Mouse (Mus musculus) gastrocnemius, postnatal 10 days (tissue): Measurements from ENCODE around the gene Oas1c. TPM values are rescaled to one million over a fixed set of nuclear protein-coding genes. Genes with fewer than 3 reads are reported as not detected.

ENCODE experiments used
- DNase-seq: peaks from one replicate; pipeline ENCODE4 v3.0.0; 2021; ENCODE audit warnings: mixed read lengths
- microRNA-seq, 2 experiments: library from miRNA; unstranded; fragments of <30 nt; microRNA quantifications; one replicate each; pipeline ENCODE4 v1.2.0; 2021
- total RNA-seq, 2 experiments: library from RNA; stranded (reverse); gene quantifications; 2 replicates each; pipeline ENCODE4 v1.2.3; 2021

Gene Oas1c
- total RNA-seq, 2 experiments from 2014 or later, result 0.14 to 0.43 TPM

DNA sequence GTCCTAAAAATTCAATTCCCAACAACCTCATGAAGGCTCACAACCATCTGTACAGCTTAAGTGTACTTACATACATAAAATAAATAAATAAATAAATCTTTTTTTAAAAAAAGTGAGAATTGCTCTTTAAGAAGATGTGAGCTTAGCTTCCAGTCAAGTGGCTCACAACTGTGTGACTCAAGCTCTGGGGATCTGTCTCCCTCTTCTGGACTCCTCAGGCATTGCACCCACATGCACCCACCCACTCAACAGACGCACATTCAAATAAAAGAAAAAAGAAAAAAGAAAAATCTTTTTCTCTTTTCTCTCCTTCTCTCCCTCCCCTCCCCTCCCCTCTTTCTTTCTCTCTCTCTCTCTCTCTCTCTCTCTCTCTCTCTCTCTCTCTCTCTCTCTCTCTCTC is 30.7 kb downstream of the Oas1c start:
- no peak for DNase-seq

DNA sequence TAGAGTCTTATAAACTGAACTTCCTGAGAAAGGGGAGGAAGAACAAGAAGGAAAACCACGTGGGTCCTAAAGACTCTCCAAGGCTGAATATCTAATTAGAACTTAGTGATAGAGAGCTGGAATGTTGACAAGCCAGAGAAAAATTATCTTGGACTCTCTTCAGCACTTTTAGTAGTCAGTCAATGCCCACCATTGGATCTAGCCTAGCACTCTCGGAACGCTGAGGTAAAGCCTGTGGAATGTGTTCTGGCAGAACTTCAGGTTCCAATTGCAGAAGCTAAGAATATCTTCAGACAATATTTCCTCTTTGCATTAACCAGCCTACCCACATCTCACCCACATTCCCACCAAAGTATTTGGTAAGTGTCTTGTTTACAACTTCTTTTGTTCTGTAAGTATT is 32.4 kb downstream of the Oas1c start:
- DNase-seq, result no peak

DNA sequence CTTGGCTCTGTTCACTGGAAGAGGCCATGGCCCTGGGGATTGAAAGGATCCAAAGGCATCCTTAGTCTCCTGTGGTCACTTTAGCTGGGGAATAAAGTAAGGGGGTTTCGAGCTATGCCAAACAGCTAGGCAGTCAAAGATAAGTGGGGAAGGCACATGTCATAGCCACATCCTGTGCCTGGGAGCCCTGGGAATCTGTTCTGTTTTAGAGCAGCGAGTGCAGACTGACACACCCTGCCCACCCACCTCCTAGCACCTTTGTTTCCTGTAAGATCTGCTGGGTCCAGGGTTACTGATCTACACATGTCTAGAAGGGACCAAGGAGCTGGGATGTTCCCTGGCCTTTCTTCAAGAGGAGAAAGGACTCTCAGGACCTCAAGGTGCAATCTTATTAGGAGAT is 33.4 kb downstream of the Oas1c start:
- no peak for DNase-seq

DNA sequence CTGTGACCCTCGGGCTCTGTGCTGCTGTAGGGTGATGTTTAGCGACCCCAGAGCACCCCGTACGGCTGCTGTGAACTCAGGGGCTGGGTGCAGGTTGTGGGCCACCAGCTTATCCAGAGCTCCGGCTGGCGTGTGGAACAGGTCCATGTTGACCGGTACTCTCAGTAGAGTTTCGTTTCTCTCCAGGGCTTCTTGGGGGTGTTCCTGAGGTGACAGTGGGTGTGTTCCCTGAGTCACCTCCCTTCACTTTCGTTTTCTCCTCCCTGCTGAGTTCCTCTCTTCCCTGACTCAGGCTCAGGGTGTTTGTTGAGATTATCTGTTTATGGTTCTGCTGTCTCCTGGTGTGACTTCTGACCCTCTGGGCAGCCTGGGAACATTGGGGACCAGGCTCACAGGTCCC is 34.8 kb downstream of the Oas1c start, which contains the start of gene Oas3:
Gene Oas3 (minus strand): TSS at position 184 of the 400 bp plus-strand sequence.
- DNase-seq, result no peak

- DNase-seq, result no peak
These were observed 35.5 kb downstream of the Oas1c start for GRCm38 (mm10) chr5:120776801-120777200.

GRCm38 (mm10) chr5:120775287-120775985 is 36.9 kb downstream of the Oas1c start:
- DNase-seq, result no peak

DNA sequence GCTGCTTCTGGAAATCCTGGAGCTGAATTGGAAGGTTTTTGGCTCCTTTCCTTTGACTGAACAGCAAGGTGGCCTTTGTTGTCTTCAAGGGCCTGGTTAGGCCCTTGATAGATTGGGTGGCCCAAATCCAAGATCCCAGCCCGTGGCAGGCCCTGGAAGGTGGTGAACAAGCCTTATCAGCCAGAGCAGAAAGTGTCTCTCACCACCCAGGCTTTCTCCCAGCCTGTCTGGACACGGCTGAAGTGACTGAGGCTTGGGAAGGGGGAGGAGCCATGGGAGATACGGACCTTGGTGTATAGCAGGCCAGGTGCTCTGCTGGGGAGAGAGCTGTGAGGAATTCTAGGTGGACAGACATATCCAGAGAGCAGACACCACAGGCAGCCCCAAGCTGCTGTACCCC is 42.9 kb downstream of the Oas1c start:
- DNase-seq, result no peak

DNA sequence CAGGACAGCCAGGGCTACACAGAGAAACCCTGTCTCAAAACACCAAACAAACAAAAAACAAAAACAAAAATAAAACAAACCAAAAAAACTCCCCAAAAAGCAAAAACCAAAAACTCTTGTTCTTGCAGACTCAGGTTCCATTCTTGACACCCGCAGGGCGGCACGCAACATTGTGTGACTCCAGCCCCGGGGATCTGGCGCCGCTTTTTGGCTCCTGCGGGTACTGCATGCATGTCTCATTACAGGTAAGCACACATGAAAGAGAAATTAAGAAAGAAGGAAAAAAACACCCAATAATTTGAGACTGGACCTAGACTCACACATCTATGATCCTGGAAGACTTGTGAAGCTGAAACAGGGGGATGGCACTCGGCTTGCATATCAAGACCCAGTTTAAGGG is 47.3 kb downstream of the Oas1c start:
- DNase-seq, result no peak

DNA sequence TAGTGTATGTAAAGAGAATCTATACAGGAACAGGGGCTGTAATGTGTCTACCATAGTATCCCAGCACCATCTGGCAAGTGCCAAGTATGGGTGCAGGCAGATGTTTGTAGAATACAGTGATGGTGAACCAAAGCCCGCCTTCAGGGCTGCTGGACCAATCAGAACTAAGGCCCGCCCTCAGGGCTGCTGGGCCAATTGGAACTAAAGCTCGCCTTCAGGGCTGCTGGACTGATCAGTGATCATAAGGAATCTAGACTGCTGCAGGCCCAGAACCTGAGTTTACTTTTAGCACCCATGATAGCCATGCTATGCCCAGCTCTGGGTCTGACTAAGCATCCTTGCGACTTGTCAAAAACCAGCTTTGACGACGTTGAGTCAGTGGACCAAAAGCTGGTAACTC is 50.4 kb downstream of the Oas1c start:
- DNase-seq, result no peak

DNA sequence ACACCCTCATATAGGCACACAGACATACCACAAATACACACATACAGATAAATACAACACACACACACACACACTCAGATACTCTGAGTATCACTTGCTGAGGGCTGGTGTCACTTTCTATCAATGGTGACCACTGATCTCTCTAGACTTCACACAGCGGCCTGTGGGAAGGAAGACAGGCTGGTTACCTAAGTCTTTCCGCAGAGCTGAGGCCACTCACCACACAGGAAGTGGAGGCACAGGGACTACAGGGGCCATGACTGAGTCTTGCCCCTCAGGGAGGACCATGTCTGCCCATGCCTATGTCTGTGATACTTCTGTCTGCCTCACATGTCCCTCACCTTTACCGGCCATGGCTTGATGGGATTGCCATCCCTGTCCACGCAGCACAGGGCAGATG is 58.1 kb downstream of the Oas1c start:
- no peak for DNase-seq

DNA sequence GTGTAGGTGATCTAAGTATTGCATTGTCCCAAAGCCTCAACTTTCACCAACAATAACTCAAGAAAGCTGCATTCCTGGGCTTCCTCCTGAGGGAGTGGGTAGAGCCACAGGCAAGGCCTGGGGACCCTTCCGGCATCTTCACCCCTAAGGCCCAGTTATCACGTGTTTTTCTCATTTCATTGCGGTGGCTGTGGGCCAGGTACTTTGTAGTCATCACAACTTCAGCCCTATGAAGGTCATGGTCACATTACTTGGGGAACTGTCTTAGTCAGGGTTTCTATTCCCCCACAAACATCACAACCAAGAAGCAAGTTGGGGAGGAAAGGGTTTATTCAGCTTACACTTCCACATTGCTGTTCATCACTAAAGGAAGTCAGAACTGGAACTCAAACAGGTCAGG is 59.5 kb downstream of the Oas1c start:
- no peak for DNase-seq

DNA sequence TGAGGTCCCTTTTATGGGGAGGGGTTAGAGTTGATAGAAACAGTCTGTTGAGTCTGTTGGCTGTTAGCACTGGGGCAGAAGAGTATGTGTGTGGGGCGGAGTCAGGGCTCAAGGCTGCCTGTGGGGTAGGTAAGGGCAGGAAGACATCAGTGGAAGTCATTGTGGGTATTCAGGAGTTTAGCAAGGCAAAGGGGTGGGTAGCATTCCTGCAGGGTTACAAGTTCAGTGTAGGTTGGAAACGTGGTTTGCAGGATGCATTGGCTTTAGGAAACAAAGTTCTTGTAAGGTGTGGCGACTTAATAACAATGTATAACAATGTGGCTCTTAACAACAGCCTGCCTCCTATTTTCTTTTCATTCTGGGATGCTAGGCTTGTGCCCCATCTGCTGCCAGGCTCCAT is 61.1 kb downstream of the Oas1c start:
- no peak for DNase-seq

Small RNA genes within 50 kb of the gene (microRNA-seq; reads per million reads assigned to microRNA genes)
- 0 reads per million in 2 experiments for gene Gm22907

Other genes starting within 250 kb of the Oas1c start
- gene Tpcn1, start 223.8 kb downstream of the Oas1c start, total RNA-seq, result 10 to 100 TPM; 67.1 to 71.2 TPM
- gene Iqcd, start 223.5 kb downstream of the Oas1c start, total RNA-seq, result under 1 TPM; 0.40 to 0.50 TPM
- 1 to 10 TPM; 4.7 to 6.2 TPM for gene Rita1, start 199.9 kb downstream of the Oas1c start, total RNA-seq
- 10 to 100 TPM; 22.4 to 23.9 TPM for gene Ddx54, start 199.8 kb downstream of the Oas1c start, total RNA-seq
- not detected for gene Cfap73, start 178.3 kb downstream of the Oas1c start, total RNA-seq
- under 1 TPM in 1 of 2 experiments, not detected in 1; 0.23 TPM for gene Rasal1, start 163.7 kb downstream of the Oas1c start, total RNA-seq
- gene Dtx1, start 100.6 kb downstream of the Oas1c start, total RNA-seq, result 1 to 10 TPM; 1.2 to 1.4 TPM
- gene Oas2, start 62.7 kb downstream of the Oas1c start, total RNA-seq, result under 1 TPM in 1 of 2 experiments, not detected in 1; 0.09 TPM
- not detected for gene Oas3, start 34.9 kb downstream of the Oas1c start, total RNA-seq
- not detected for gene Oas1e, start 17.0 kb downstream of the Oas1c start, total RNA-seq
- gene Oas1f, start 34.9 kb upstream of the Oas1c start, total RNA-seq, result not detected
- not detected for gene Oas1h, start 48.9 kb upstream of the Oas1c start, total RNA-seq
- not detected for gene Oas1g, start 75.1 kb upstream of the Oas1c start, total RNA-seq
- not detected for gene Oas1a, start 95.0 kb upstream of the Oas1c start, total RNA-seq
- not detected for gene Oas1d, start 102.0 kb upstream of the Oas1c start, total RNA-seq
- gene Rph3a, start 197.6 kb upstream of the Oas1c start, total RNA-seq, result under 1 TPM; 0.35 to 0.47 TPM